Mouse (Mus musculus) embryonic facial prominence, embryonic 10.5 days (tissue): Measurements from ENCODE around the gene Olfr1251. TPM values are rescaled to one million over a fixed set of nuclear protein-coding genes. Genes with fewer than 3 reads are reported as not detected.
"Not testable (repeated sequence)": the region's sequence is repeated elsewhere in the genome, so short reads cannot be mapped to it uniquely, and the experiment has no call there.

Experiments
- DNase-seq: peaks from one replicate; pipeline ENCODE4 v3.0.0-alpha.2; 2017; ENCODE audit warnings: low spot score
- H3K27ac ChIP-seq: fragments of 300-500 bp; sonication (generic); replicated peaks from 2 replicates; pipeline ENCODE4 v1.5.1; 2016; ENCODE audit warnings: mild to moderate bottlenecking
- H3K27me3 ChIP-seq: fragments of 300-500 bp; sonication (generic); replicated peaks from 2 replicates; pipeline ENCODE4 v1.6.1; 2016; ENCODE audit warnings: low read depth, mild to moderate bottlenecking; ENCODE audit not compliant: poor library complexity, severe bottlenecking
- H3K36me3 ChIP-seq: fragments of 300-500 bp; sonication (generic); replicated peaks from 2 replicates; pipeline ENCODE4 v1.6.1; 2016; ENCODE audit warnings: mild to moderate bottlenecking, moderate library complexity
- H3K4me1 ChIP-seq: fragments of 300-500 bp; sonication (generic); 2 replicates; pipeline ENCODE4 v1.6.1; 2016
- H3K4me3 ChIP-seq: fragments of 300-500 bp; sonication (generic); 2 replicates; pipeline ENCODE4 v1.5.1; 2016; ENCODE audit warnings: mild to moderate bottlenecking, moderate library complexity
- H3K9me3 ChIP-seq: fragments of 300-500 bp; sonication (generic); 2 replicates; pipeline ENCODE4 v1.6.1; 2016; ENCODE audit warnings: mild to moderate bottlenecking
- WGBS: fragments of 180-500 bp; shearing (Covaris S2); methylation state at CpG from one replicate; pipeline ENCODE4 v1.1.7; 2016; 5-methylcytosine and 5-hydroxymethylcytosine counted together
- polyA plus RNA-seq: library from polyadenylated mRNA; unstranded; fragments of >200 nt; fragmentation: Nextera tagmentation; extraction: Ambion mirVana; gene quantifications from 2 replicates; pipeline ENCODE4 v1.2.1, GENCODE M21; 2016

Olfr1251 gene
- not detected in 2 replicates for polyA plus RNA-seq

- no peak within 1 kb of the TSS for H3K4me3 ChIP-seq
- no peak for DNase-seq
Measured at GRCm38 (mm10) chr2:89671836-89672235, at the start of gene Olfr1251. Gene Olfr1251, minus strand, starts transcription at chr2:89671936.

GRCm38 (mm10) chr2:89691980-89692379, 20.2 kb upstream of the Olfr1251 start:
- Histone ChIP-seq H3K4me3 (no peak overlapping the region), H3K27me3 (no peaks in the 10 kb centered on the region), H3K36me3 (no peaks in the 10 kb centered on the region), H3K9me3 (no peaks in the 10 kb centered on the region), H3K4me1 (no peaks in the 10 kb centered on the region), H3K27ac (no peak overlapping the region)
- 88% methylated on average over 6 of the region's 6 CpGs for WGBS
- DNase-seq = no peak

More at GRCm38 (mm10) chr2:89671836-89672235, at the start of gene Olfr1251:
- Histone ChIP-seq H3K27me3 (no peaks in the 10 kb centered on the region), H3K4me1 (no peaks in the 10 kb centered on the region), H3K27ac (no peak within 1 kb of the TSS), H3K9me3 (no peaks in the 10 kb centered on the region), H3K36me3 (no peaks in the 10 kb centered on the region)

- Histone ChIP-seq H3K4me3 (no peak within 1 kb of the TSS), H3K4me1 (no peaks in the 10 kb centered on the region), H3K36me3 (no peaks in the 10 kb centered on the region), H3K9me3 (no peaks in the 10 kb centered on the region), H3K27me3 (no peaks in the 10 kb centered on the region), H3K27ac (no peak within 1 kb of the TSS)
- DNase-seq = no peak
Measured at GRCm38 (mm10) chr2:89661367-89661766, 10.4 kb downstream of the Olfr1251 start, which contains the start of gene Olfr1250. Gene Olfr1250, minus strand, starts transcription at chr2:89661467.

GRCm38 (mm10) chr2:89634883-89635282, 36.9 kb downstream of the Olfr1251 start, which contains the start of gene Olfr1249:
Gene Olfr1249, minus strand, starts transcription at chr2:89634983.
- no peaks in the 10 kb centered on the region for H3K36me3 ChIP-seq
- H3K4me3 ChIP-seq = no peak within 1 kb of the TSS
- no peak for DNase-seq
- H3K9me3 ChIP-seq = no peaks in the 10 kb centered on the region
- H3K27me3 ChIP-seq = no peaks in the 10 kb centered on the region
- 95% methylated on average over 2 of the region's 2 CpGs for WGBS
- no peak within 1 kb of the TSS for H3K27ac ChIP-seq
- no peaks in the 10 kb centered on the region for H3K4me1 ChIP-seq

GRCm38 (mm10) chr2:89618145-89618544, 53.6 kb downstream of the Olfr1251 start, which contains the start of gene Olfr1248:
Gene Olfr1248, minus strand, starts transcription at chr2:89618245.
- not testable (repeated sequence) for H3K4me1 ChIP-seq, H3K27ac ChIP-seq, H3K36me3 ChIP-seq, H3K9me3 ChIP-seq, DNase-seq, H3K27me3 ChIP-seq, H3K4me3 ChIP-seq
- 96% methylated on average over 1 of the region's 1 CpGs for WGBS

Other genes starting within 250 kb of the Olfr1251 start
- gene Olfr1240, start 228.9 kb downstream of the Olfr1251 start, polyA plus RNA-seq = not detected in 2 replicates
- gene Olfr1241, start 184.8 kb downstream of the Olfr1251 start, polyA plus RNA-seq = not detected in 2 replicates
- gene Olfr1242, start 173.6 kb downstream of the Olfr1251 start, polyA plus RNA-seq = not detected in 2 replicates
- gene Olfr1243, start 140.4 kb downstream of the Olfr1251 start, polyA plus RNA-seq = not detected in 2 replicates
- gene Olfr1245, start 93.5 kb downstream of the Olfr1251 start, polyA plus RNA-seq = not detected in 2 replicates
- not detected in 2 replicates for gene Olfr1246, start 78.8 kb downstream of the Olfr1251 start, polyA plus RNA-seq
- not detected in 2 replicates for gene Olfr1247, start 57.8 kb downstream of the Olfr1251 start, polyA plus RNA-seq
- not detected in 2 replicates for gene Olfr1248, start 53.7 kb downstream of the Olfr1251 start, polyA plus RNA-seq
- not detected in 2 replicates for gene Olfr1249, start 37.0 kb downstream of the Olfr1251 start, polyA plus RNA-seq
- gene Olfr1250, start 10.5 kb downstream of the Olfr1251 start, polyA plus RNA-seq = not detected in 2 replicates
- not detected in 2 replicates for gene Olfr1252, start 53.1 kb upstream of the Olfr1251 start, polyA plus RNA-seq
- not detected in 2 replicates for gene Olfr1253, start 85.2 kb upstream of the Olfr1251 start, polyA plus RNA-seq
- not detected in 2 replicates for gene Olfr1254, start 121.7 kb upstream of the Olfr1251 start, polyA plus RNA-seq
- gene Olfr1255, start 140.1 kb upstream of the Olfr1251 start, polyA plus RNA-seq = not detected in 2 replicates
- gene Olfr1256, start 169.6 kb upstream of the Olfr1251 start, polyA plus RNA-seq = not detected in 2 replicates
- not detected in 2 replicates for gene Olfr48, start 176.3 kb upstream of the Olfr1251 start, polyA plus RNA-seq
- not detected in 2 replicates for gene Olfr1257, start 206.5 kb upstream of the Olfr1251 start, polyA plus RNA-seq